Mouse (Mus musculus): ENCODE results near the gene Ldhd.

The Ldhd gene

GRCm38 (mm10) chr8:111630105-111630521, at the start of gene Ldhd:
Gene Ldhd (minus strand): TSS chr8:111630374.
- WGBS, result 16% methylated on average over 13 of the region's 13 CpGs

GRCm38 (mm10) chr8:111678848-111679247, 48.7 kb upstream of the Ldhd start:
- 55% methylated on average over 7 of the region's 7 CpGs for WGBS

DNA sequence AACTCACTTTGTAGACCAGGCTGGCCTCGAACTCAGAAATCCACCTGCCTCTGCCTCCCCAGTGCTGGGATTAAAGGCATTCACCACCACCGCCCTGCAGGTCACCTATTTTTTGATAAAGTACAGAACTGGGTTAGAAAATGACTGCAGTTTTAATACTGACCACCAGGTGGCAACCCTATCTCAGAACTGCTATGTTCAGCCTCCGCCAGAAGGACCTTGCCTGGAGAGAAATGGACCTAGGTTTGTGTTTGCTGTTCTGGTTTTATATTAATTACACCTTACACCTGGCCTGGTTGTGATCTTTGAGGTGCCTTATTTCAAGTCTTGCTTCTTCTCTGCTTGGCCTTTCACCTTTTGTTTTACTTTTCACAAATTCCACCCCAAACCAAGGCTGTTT, 47.9 kb upstream of the Ldhd start:
- 16% methylated on average over 3 of the region's 3 CpGs for WGBS

DNA sequence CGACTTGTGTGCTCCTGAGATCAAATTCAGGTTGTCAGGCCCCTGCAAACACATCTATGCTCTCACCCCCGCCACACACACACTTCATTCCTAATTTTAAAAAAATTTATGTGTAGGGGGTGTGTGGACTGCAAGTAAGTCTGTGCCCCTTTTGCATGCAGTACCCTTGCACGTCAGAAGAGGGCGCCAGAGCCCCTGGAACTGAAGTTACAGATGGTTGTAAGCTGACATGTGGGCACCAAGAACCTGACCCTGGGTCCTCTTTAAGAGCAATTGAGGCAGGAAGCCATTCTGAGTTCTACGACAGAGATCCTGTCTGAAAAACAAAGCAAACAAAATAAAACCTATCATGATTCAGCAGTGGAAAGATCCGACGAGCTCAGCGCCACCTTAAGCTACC, 46.1 kb upstream of the Ldhd start:
- 85% methylated on average over 8 of the region's 8 CpGs for WGBS

DNA sequence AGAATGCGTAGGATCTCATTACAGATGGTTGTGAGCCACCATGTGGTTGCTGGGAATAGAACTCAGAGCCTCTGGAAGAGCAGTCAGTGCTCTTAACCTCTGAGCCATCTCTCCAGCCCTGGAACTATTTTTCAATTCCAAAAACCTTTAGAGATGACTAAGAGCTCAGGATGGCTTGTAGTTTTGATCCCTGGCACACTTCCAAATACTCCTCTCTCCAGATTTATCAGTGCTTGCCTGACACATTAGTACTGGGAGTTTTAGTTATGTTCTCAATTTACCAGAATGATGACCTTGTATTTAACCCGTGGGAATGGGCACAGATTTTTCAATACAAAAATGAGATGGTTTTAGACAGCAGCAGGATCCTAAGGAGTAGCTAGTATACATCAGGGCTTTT, 36.6 kb upstream of the Ldhd start:
- WGBS, result 73% methylated on average over 2 of the region's 2 CpGs

DNA sequence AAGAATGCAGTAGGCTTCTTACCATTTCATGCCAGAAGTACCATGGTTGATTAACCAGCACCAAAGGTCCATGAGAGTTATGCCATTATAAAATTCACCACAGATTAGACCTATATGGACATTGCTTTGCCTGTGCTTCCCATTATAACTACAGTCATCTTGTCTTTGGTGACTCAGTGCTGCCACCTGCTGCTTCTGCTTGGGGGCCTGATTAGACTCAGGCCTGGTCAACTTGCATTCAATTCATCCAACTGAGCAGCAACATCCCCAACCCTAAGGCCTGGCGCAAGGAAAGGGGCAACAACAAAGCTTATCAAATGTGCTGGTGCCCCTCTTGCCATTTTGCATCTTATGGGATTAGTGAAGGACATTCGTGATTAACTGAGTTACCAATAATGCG, 32.3 kb upstream of the Ldhd start:
- 86% methylated on average over 3 of the region's 3 CpGs for WGBS

- WGBS, result 55% methylated on average over 6 of the region's 6 CpGs
These were observed 28.7 kb upstream of the Ldhd start for GRCm38 (mm10) chr8:111658819-111659423.

DNA sequence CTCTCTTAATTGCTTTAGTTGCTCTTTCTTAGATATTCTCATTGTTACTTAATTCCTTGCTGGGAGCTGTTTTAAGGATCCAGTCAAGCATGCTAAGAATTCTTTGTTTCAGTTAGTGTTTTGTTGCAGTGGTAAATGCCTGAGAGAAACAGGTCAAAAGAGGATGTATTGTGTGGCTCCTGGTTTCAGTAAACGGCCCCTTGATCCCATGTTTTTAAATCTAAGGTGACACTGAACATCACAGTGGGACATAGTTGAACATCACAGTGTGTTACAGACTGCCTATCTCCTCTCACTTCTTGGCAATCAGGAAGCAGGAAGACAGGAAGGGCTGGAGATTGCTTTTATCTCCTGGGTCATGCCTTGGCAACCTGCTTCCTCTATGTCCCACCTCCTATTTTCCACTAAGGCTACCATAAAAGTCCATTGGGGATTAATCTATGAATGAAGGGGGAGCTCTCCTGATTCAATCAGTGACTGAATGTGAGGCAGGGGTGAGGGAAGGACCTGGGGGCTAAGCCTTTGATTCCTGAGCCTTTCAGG, 27.2 kb upstream of the Ldhd start:
- 46% methylated on average over 1 of the region's 1 CpGs for WGBS

GRCm38 (mm10) chr8:111653524-111653923, 23.4 kb upstream of the Ldhd start:
- WGBS, result 83% methylated on average over 2 of the region's 2 CpGs

DNA sequence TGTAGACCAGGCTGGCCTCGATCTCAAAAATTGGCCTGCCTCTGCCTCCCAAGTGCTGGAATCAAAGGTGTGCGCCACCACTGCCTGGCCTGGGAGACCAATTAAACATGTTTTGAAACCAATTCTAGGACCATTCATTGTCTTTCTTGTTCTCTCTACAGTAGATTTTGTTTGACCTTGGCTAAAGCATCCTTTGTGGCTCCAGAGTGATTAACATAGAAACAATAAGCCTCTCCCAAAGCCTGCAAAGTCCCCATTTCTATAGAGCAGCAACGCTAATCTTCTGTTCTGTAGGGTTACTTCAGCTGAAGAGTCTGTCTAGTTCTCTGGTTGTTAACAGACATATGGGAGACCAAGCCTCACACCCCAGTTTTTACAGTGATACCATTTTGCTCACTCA, 20.5 kb upstream of the Ldhd start:
- WGBS, result 68% methylated on average over 3 of the region's 3 CpGs

- WGBS, result 87% methylated on average over 2 of the region's 2 CpGs
These were observed 18.7 kb upstream of the Ldhd start for GRCm38 (mm10) chr8:111648834-111649233.

GRCm38 (mm10) chr8:111645715-111646114, 15.5 kb upstream of the Ldhd start:
- 95% methylated on average over 8 of the region's 8 CpGs for WGBS

DNA sequence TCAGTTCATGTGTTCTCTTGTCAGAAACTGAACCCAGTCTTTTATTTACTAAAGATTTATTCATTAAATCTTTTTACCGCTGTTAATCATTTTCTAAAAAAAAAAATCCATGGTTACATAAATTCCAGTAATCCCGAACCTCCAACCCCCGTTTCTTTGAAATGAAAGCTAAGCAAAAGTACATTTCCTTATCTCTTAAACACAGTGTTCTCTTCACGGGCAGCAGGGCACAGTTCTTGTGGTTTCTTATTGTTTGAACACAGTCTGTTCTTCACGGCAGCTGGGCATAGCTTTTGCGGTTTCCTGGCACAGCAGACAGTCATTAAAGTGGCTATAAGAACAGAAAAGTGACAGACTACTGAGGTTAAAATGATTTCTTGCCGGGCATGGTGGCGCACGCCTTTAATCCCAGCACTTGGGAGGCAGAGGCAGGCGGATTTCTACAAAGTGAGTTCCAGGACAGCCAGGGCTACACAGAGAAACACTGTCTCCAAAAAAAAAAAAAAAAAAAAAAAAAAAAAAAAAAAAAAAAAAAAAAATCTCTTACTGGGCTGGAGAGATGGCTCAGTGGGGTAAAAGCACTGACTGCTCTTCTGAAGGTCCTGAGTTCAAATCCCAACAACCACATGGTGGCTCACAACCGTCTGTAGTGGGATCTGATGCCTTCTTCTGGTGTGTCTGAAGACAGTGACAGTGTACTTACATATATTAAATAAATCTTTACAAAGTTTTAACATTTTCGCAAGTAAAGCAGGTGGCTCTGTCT, 14.3 kb upstream of the Ldhd start:
- WGBS, result 32% methylated on average over 12 of the region's 12 CpGs

DNA sequence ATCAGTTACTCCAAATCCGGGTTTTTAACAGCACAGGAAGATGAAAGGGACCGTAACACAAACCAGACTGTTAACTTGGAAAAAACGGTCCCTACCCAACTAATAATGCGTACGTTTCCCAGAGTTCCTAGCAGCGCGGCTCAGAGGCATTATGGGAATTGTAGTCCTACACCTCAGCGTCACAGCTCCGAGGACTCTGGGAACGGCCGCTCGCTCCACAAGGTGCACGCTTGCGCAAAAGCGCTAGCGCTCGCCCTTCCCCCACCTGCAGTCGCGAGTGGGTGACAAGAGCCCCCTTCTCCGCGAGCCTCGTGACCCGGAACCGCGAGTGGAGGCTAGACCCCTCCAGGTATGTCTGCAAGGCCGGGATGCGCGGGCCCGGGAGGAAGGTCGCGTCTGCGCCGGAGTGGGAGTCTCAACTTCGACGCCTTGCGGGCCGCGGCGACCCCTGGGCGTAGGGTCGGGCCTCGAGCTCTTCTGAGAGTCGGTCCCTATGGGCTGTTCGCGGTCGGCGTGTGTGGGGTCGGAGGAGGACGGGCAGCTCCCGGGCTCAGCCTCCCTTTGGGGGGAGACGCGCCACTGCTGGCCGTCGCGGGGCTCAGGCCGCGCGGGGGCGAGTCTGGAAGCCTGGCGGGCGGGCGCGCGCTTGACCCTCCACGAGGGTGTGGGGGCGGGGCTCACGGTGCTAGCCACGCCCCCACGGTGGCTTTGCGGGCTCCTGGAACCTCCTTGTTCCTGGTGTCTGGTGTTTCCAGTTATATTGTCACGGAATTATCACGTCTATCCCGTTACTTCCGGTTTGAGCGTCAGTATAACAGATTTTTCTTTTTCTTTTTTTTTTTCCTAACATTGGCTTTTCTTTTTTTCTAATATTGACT, 13.3 kb upstream of the Ldhd start, which contains the start of gene Zfp1:
Gene Zfp1 (plus strand): TSS at position 138 of the 878 bp plus-strand sequence.
- WGBS, result under 1% methylated on average over 75 of the region's 75 CpGs

GRCm38 (mm10) chr8:111642939-111643263, 12.7 kb upstream of the Ldhd start:
- under 1% methylated on average over 5 of the region's 5 CpGs for WGBS

DNA sequence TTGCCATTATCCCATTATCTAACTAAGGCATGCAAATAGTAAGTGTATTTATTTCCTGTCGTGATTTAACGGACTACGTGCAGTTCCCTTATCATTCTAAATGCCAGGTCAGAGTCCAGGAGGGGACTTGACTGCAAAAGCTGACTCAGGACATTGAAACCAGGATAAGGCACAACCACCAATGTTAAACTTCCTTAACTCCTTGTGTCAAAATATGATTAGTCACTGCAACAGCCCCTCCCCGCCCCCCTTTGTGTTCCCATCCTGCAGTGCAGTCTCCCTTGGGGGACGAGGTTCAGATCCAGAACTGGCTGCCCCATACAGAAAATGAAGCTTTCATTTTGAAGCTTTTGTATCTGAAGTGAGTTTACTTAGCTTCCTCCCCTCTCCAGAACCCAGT, 12.3 kb upstream of the Ldhd start:
- 46% methylated on average over 5 of the region's 5 CpGs for WGBS

DNA sequence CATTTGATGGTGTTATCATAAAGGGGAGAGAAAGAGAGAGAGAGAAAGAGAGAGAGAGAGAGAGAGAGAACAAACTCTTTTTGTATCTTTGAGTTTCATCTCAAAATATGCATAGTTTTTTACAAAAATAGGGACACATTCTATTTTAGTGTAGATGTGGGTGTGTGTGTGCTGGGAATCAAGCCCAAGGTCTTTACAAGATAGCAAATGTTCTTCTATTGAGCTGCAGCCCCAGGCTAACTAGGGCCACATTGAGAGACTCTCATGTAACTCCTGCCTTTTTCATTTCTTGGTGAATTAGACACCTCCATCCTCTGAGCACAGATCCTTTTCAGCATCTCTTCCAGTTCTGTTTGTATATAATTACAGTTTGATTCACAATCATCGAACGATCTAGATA, 10.9 kb upstream of the Ldhd start:
- 51% methylated on average over 2 of the region's 2 CpGs for WGBS

- WGBS, result 98% methylated on average over 3 of the region's 3 CpGs
These were observed 2.8 kb upstream of the Ldhd start for GRCm38 (mm10) chr8:111632976-111633375.

DNA sequence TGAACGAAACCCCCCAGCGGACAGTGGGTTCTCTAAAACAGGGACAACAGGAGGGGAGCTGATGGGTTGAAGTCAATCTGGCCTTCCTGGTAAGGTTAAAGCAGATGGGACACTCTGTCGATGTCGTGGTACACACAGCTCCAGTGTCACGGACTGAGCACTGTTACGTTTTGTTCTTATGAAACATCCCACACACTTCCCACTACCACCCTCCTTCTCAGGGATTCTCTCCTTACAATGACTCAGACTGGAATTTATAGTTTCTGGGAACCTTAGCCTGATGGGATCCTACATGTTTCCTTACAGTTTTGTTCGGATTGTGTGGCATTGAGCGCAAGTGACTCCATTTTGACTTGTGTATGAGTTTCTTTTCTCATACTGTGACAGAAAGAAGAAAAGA, 1.4 kb upstream of the Ldhd start:
- 58% methylated on average over 8 of the region's 8 CpGs for WGBS

GRCm38 (mm10) chr8:111628894-111629501, 1.2 kb downstream of the Ldhd start:
- WGBS, result 93% methylated on average over 19 of the region's 19 CpGs

DNA sequence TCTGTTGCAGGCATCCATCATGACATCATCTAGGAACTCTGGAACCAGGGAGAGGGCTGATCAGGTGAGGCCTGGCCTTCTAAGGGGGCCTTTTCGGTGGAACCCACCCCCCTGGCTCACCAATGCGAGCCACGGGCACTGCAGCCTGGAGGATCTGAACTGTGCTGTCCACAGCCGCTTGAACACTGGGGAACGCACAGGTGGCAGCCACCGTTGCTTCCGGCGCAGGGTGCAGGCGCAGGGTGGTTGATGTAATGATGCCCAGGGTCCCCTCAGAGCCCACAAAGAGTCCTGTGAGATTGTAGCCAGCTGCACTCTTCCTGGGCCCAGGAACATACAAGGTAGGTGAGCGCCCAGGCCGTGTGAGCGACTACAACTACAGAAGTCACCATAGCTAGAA, 1.8 kb downstream of the Ldhd start:
- WGBS, result 95% methylated on average over 12 of the region's 12 CpGs

DNA sequence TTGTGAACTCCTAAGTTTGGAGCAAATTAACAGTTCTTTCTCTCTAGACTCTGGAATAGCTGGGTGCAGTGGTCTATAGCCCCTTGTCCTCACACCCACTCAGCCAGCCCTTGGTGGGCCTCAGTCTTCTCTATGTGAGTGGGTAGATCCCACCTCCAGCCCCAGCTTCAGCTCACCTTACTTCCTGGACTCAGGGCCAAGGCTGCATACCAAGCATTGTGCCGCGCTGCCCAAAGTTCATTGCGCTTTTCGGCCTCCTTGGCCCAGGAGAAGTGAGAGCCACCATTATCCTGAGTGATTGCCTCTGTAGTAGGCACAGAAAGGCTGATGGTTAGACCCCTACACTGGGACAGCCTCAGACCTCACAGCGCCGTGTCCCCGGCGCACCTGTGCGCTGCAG, 2.3 kb downstream of the Ldhd start:
- 96% methylated on average over 9 of the region's 9 CpGs for WGBS

Measured in cerebral cortex, adult 2 months (tissue).